Mouse (Mus musculus): ENCODE data around the gene Alk.
A peak's percentile ranks its signal among the peaks of the same experiment; 100 is the strongest.

The Alk gene

GRCm38 (mm10) chr17:72604610-72604980 lies at the start of gene Alk:
Alk (minus strand) TSS chr17:72604627.
- DNase-seq (ENCODE audit: inconsistent ontology term) = peak; percentile 97

- no peak for DNase-seq (ENCODE audit: inconsistent ontology term)
Observed at GRCm38 (mm10) chr17:72652801-72653200, 48.4 kb upstream of the Alk start.

- DNase-seq (ENCODE audit: inconsistent ontology term) = peak; percentile 58
Observed at GRCm38 (mm10) chr17:72648607-72649217, 44.3 kb upstream of the Alk start.

GRCm38 (mm10) chr17:72646167-72646566 lies 41.7 kb upstream of the Alk start:
- DNase-seq (ENCODE audit: inconsistent ontology term) = no peak

GRCm38 (mm10) chr17:72640095-72640494 lies 35.7 kb upstream of the Alk start:
- DNase-seq (ENCODE audit: inconsistent ontology term) = no peak

- DNase-seq (ENCODE audit: inconsistent ontology term) = no peak
Observed at GRCm38 (mm10) chr17:72639400-72639799, 35.0 kb upstream of the Alk start.

- DNase-seq (ENCODE audit: inconsistent ontology term) = peak; percentile 36
Observed at GRCm38 (mm10) chr17:72606251-72606650, 1.8 kb upstream of the Alk start.

- DNase-seq (ENCODE audit: inconsistent ontology term) = peak; percentile 19
Observed at GRCm38 (mm10) chr17:72603886-72604609, 379 bp downstream of the Alk start.

- peak; percentile 92 for DNase-seq (ENCODE audit: inconsistent ontology term)
Observed at GRCm38 (mm10) chr17:72603118-72603885, 1.1 kb downstream of the Alk start.

- DNase-seq (ENCODE audit: inconsistent ontology term) = no peak
Observed at GRCm38 (mm10) chr17:72600806-72601205, 3.6 kb downstream of the Alk start.

- no peak for DNase-seq (ENCODE audit: inconsistent ontology term)
Observed at GRCm38 (mm10) chr17:72587671-72588070, 16.8 kb downstream of the Alk start.

GRCm38 (mm10) chr17:72580142-72580541 lies 24.3 kb downstream of the Alk start:
- DNase-seq (ENCODE audit: inconsistent ontology term) = peak; percentile 19

GRCm38 (mm10) chr17:72579321-72579720 lies 25.1 kb downstream of the Alk start:
- no peak for DNase-seq (ENCODE audit: inconsistent ontology term)

- DNase-seq (ENCODE audit: inconsistent ontology term) = no peak
Observed at GRCm38 (mm10) chr17:72571379-72571778, 33.0 kb downstream of the Alk start.

GRCm38 (mm10) chr17:72569491-72569890 lies 34.9 kb downstream of the Alk start:
- DNase-seq (ENCODE audit: inconsistent ontology term) = no peak

GRCm38 (mm10) chr17:72563423-72563822 lies 41.0 kb downstream of the Alk start:
- no peak for DNase-seq (ENCODE audit: inconsistent ontology term)

- DNase-seq (ENCODE audit: inconsistent ontology term) = no peak
Observed at GRCm38 (mm10) chr17:72561471-72561870, 43.0 kb downstream of the Alk start.

- no peak for DNase-seq (ENCODE audit: inconsistent ontology term)
Observed at GRCm38 (mm10) chr17:72560771-72561170, 43.7 kb downstream of the Alk start.

- DNase-seq (ENCODE audit: inconsistent ontology term) = no peak
Observed at GRCm38 (mm10) chr17:72557029-72557735, 47.2 kb downstream of the Alk start.

- DNase-seq (ENCODE audit: inconsistent ontology term) = no peak
Observed at GRCm38 (mm10) chr17:72546274-72546673, 58.2 kb downstream of the Alk start.

GRCm38 (mm10) chr17:72535304-72535703 lies 69.1 kb downstream of the Alk start:
- no peak for DNase-seq (ENCODE audit: inconsistent ontology term)

GRCm38 (mm10) chr17:72532266-72532665 lies 72.2 kb downstream of the Alk start:
- DNase-seq (ENCODE audit: inconsistent ontology term) = no peak
